Mouse (Mus musculus) heart, postnatal 0 days (tissue): ENCODE results near the gene Ift22. TPM values are rescaled to one million over a fixed set of nuclear protein-coding genes. Genes with fewer than 3 reads are reported as not detected.
"Not testable (repeated sequence)": the region's sequence is repeated elsewhere in the genome, so short reads cannot be mapped to it uniquely, and the experiment has no call there.

ENCODE experiments used
- ATAC-seq: fragments of 200-750 bp; cut with Nextera tagmentation; 2 replicates; pipeline ENCODE4 v1.8.0; 2017; ENCODE audit warnings: low read depth, moderate number of reproducible peaks, moderate library complexity; ENCODE audit not compliant: insufficient read depth
- DNase-seq: peaks from one replicate; pipeline ENCODE4 v3.0.0-alpha.2; 2016; ENCODE audit warnings: low spot score
- H3K27ac ChIP-seq: fragments of 300-500 bp; sonication (generic); 2 replicates; pipeline ENCODE4 v1.5.1; 2014; ENCODE audit warnings: low read depth, mild to moderate bottlenecking
- H3K27me3 ChIP-seq: fragments of 300-500 bp; sonication (generic); 2 replicates; pipeline ENCODE4 v1.6.1; 2014; ENCODE audit warnings: low read length, mixed read lengths; ENCODE audit not compliant: control insufficient read depth, insufficient read depth
- H3K36me3 ChIP-seq: fragments of 300-500 bp; sonication (generic); replicated peaks from 2 replicates; pipeline ENCODE4 v1.6.1; 2014; ENCODE audit warnings: low read length, mixed read lengths; ENCODE audit not compliant: control insufficient read depth, insufficient read depth
- H3K4me1 ChIP-seq: fragments of 300-500 bp; sonication (generic); 2 replicates; pipeline ENCODE4 v1.6.1; 2014; ENCODE audit warnings: antibody characterized with exemption; ENCODE audit not compliant: control insufficient read depth, insufficient read depth
- H3K4me2 ChIP-seq: fragments of 300-500 bp; sonication (generic); 2 replicates; pipeline ENCODE4 v1.6.1; 2014; ENCODE audit warnings: low read depth, mild to moderate bottlenecking, low read length, moderate library complexity
- H3K4me3 ChIP-seq: fragments of 300-500 bp; sonication (generic); 2 replicates; pipeline ENCODE4 v1.5.1; 2014; ENCODE audit warnings: low read depth, low read length
- H3K9ac ChIP-seq: fragments of 300-500 bp; sonication (generic); replicated peaks from 2 replicates; pipeline ENCODE4 v1.6.1; 2014; ENCODE audit warnings: low read depth, low read length, mixed read lengths
- H3K9me3 ChIP-seq: fragments of 300-500 bp; sonication (generic); replicated peaks from 2 replicates; pipeline ENCODE4 v1.6.1; 2016; ENCODE audit warnings: low read length; ENCODE audit not compliant: control insufficient read depth
- CTCF ChIP-seq: IDR thresholded peaks from 2 replicates; pipeline ENCODE4 v1.5.1; 2016; ENCODE audit warnings: antibody characterized with exemption, control low read depth, low read depth
- EP300 ChIP-seq: IDR thresholded peaks from 2 replicates; pipeline ENCODE4 v1.6.1; 2016; ENCODE audit warnings: antibody characterized with exemption, low read depth
- WGBS: fragments of 180-500 bp; shearing (Covaris S2); extraction: QIAGEN DNeasy Blood & Tissue Kit; methylation state at CpG from one replicate; pipeline ENCODE4 v1.1.7; 2014; 5-methylcytosine and 5-hydroxymethylcytosine counted together
- polyA plus RNA-seq: library from polyadenylated mRNA; unstranded; fragments of >200 nt; fragmentation: Nextera tagmentation; extraction: Ambion mirVana; gene quantifications from 2 replicates; pipeline ENCODE4 v1.2.1, GENCODE M21; 2015
- total RNA-seq: library from RNA; depleted of rRNA; stranded (reverse); fragments of >200 nt; gene quantifications from 2 replicates; pipeline ENCODE4 v1.2.3, GENCODE M21; 2014; ENCODE audit warnings: low replicate concordance

Ift22 gene
- total and polyA plus RNA-seq, 2 experiments from 2014 or later: 18.3 to 23.3 TPM

DNA sequence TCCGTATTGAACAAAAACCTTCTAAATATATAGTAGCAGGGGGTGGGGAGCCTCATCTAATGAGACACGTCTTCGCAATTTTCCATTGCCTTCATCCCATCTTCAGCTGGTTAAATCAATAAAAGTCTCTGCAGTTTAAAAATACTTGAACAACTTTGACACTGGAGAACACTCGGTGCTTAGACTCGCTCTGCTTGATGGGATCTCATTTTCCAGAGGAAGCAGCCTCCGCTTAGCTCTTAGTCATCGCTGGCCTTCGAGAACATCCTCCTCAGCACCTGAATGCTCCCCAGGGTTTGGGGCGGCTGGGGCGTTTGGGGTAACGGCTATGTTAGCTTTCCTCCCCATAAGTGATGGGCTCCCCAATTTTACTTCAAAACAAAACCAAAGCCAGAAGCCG is 37.1 kb downstream of the Ift22 start:
- Histone ChIP-seq H3K4me3 (no peak overlapping the region), H3K4me1 (no peaks in the 10 kb centered on the region), H3K9ac (no peak overlapping the region), H3K27me3 (no peaks in the 10 kb centered on the region), H3K27ac (no peak overlapping the region), H3K36me3 (no peaks in the 10 kb centered on the region), H3K4me2 (no peak overlapping the region), H3K9me3 (no peaks in the 10 kb centered on the region)
- 67% methylated on average over 12 of the region's 12 CpGs for WGBS
- no peak for TF ChIP-seq EP300
- no peak for TF ChIP-seq CTCF
- no peak for ATAC-seq
- DNase-seq: no peak

GRCm38 (mm10) chr5:136947874-136948273 is 39.9 kb downstream of the Ift22 start:
- Histone ChIP-seq H3K9me3 (no peaks in the 10 kb centered on the region), H3K4me1 (no peaks in the 10 kb centered on the region), H3K9ac (no peak overlapping the region), H3K27ac (no peak overlapping the region), H3K4me3 (no peak overlapping the region), H3K4me2 (no peak overlapping the region), H3K27me3 (no peaks in the 10 kb centered on the region), H3K36me3 (no peaks in the 10 kb centered on the region)
- no peak for DNase-seq
- no peak for ATAC-seq
- TF ChIP-seq EP300 (no peak), CTCF (no peak)

DNA sequence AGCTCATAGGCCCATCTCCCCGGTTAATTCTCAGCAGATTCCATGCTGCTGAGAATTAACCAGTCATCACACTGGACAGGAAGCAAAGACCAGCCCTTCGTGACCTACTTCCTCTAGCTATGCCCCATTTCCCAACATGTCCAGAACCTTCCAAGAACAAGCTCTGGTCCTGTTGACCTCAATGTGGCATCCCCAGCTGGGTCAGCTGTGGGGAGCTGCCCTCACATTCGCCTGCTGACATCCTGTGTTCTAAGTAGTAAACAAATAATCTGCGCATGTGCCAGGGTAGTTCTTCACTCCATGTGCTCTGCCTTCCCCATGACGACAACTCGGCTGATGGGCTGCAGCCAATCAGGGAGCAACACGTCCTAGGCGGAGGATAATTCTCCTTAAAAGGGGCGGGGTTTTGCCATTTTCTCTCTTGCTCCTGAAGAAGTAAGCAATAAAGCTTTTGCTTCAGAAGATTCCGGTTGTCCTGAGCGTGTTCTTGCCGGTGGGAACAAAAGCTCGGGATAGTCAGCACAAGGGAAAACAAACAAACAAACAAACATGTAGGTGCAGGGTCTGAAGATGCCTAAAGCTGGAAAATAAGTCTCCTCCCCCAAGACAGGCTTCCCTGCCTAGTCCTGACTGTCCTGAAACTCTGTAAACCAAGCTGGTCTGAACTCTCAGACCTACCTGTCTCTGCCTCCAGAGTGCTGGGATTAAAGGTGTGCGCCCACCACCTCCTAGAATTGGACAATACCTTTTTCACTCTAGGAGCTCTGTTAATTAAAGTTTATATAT is 41.8 kb downstream of the Ift22 start:
- H3K4me1 ChIP-seq, H3K27ac ChIP-seq, H3K4me2 ChIP-seq, H3K9ac ChIP-seq, DNase-seq, H3K36me3 ChIP-seq, H3K9me3 ChIP-seq, ATAC-seq, H3K4me3 ChIP-seq, H3K27me3 ChIP-seq: not testable (repeated sequence)
- WGBS: 74% methylated on average over 14 of the region's 14 CpGs

GRCm38 (mm10) chr5:136950521-136950920 is 42.6 kb downstream of the Ift22 start:
- 81% methylated on average over 6 of the region's 6 CpGs for WGBS
- Histone ChIP-seq H3K9ac (no peak overlapping the region), H3K4me2 (no peak overlapping the region), H3K36me3 (no peaks in the 10 kb centered on the region), H3K4me1 (peaks cover 6% of the 10 kb centered on the region), H3K27ac (no peak overlapping the region), H3K4me3 (no peak overlapping the region), H3K9me3 (no peaks in the 10 kb centered on the region), H3K27me3 (no peaks in the 10 kb centered on the region)
- TF ChIP-seq EP300 (no peak), CTCF (no peak)
- DNase-seq: no peak
- ATAC-seq: no peak

- 52% methylated on average over 4 of the region's 4 CpGs for WGBS
- no peak for ATAC-seq
These were observed 44.2 kb downstream of the Ift22 start for GRCm38 (mm10) chr5:136952153-136952552.

GRCm38 (mm10) chr5:136953015-136953414 is 45.1 kb downstream of the Ift22 start, which contains the start of gene Fis1:
Gene Fis1, plus strand, starts transcription at chr5:136953275.
- no peak for TF ChIP-seq CTCF
- no peak for TF ChIP-seq EP300
- Histone ChIP-seq H3K9me3 (no peaks in the 10 kb centered on the region), H3K27ac (peak within 1 kb of the TSS; percentile 58), H3K4me1 (peaks cover 6% of the 10 kb centered on the region), H3K36me3 (peaks cover 7% of the 10 kb centered on the region; the same call in 1 of the 2 replicates), H3K27me3 (no peaks in the 10 kb centered on the region), H3K4me2 (peak within 1 kb of the TSS; percentile 61), H3K4me3 (peak within 1 kb of the TSS; percentile 62), H3K9ac (peak within 1 kb of the TSS; percentile 64)
- DNase-seq: peak; percentile 98
- under 1% methylated on average over 23 of the region's 23 CpGs for WGBS
- ATAC-seq: peak; percentile 100

More at GRCm38 (mm10) chr5:136952153-136952552, 44.2 kb downstream of the Ift22 start:
- H3K27me3 ChIP-seq: no peaks in the 10 kb centered on the region
- no peak for TF ChIP-seq CTCF
- no peak for TF ChIP-seq EP300
- DNase-seq: no peak
- H3K4me2 ChIP-seq: no peak overlapping the region; the same call in 1 of the 2 replicates
- H3K9me3 ChIP-seq: no peaks in the 10 kb centered on the region
- H3K36me3 ChIP-seq: 0 out of 2 replicates have a peak, but pooled peaks cover under 1% of the 10 kb centered on the region
- H3K27ac ChIP-seq: no peak overlapping the region
- peaks cover 6% of the 10 kb centered on the region for H3K4me1 ChIP-seq
- no peak overlapping the region for H3K4me3 ChIP-seq
- no peak overlapping the region for H3K9ac ChIP-seq
